Mouse (Mus musculus) stomach, embryonic 16.5 days (tissue): ENCODE results near the gene Lgals2. TPM values are rescaled to one million over a fixed set of nuclear protein-coding genes. Genes with fewer than 3 reads are reported as not detected.

Experiments
- ATAC-seq: fragments of 200-750 bp; cut with Nextera tagmentation; 2 replicates; pipeline ENCODE4 v1.8.0; 2017; ENCODE audit warnings: moderate number of reproducible peaks, moderate TSS enrichment; ENCODE audit not compliant: insufficient read depth, low FRiP score
- H3K27ac ChIP-seq: fragments of 300-500 bp; sonication (generic); 2 replicates; pipeline ENCODE4 v1.5.1; 2014; ENCODE audit warnings: low read length
- H3K27me3 ChIP-seq: fragments of 300-500 bp; sonication (generic); 2 replicates; pipeline ENCODE4 v1.6.1; 2014; ENCODE audit warnings: low read length, control low read depth, mixed read lengths; ENCODE audit not compliant: control insufficient read depth, insufficient read depth
- H3K36me3 ChIP-seq: fragments of 300-500 bp; sonication (generic); 2 replicates; pipeline ENCODE4 v1.6.1; 2014; ENCODE audit warnings: low read length; ENCODE audit not compliant: control insufficient read depth, insufficient read depth
- H3K4me1 ChIP-seq: fragments of 300-500 bp; sonication (generic); 2 replicates; pipeline ENCODE4 v1.6.1; 2014; ENCODE audit warnings: low read length, control low read depth, mixed read lengths; ENCODE audit not compliant: control insufficient read depth, insufficient read depth
- H3K4me2 ChIP-seq: fragments of 300-500 bp; sonication (generic); 2 replicates; pipeline ENCODE4 v1.6.1; 2014; ENCODE audit warnings: low read depth, low read length, mixed read lengths
- H3K4me3 ChIP-seq: fragments of 300-500 bp; sonication (generic); replicated peaks from 2 replicates; pipeline ENCODE4 v1.5.1; 2014; ENCODE audit warnings: mild to moderate bottlenecking, low read length
- H3K9ac ChIP-seq: fragments of 300-500 bp; sonication (generic); 2 replicates; pipeline ENCODE4 v1.6.1; 2014; ENCODE audit warnings: low read length
- H3K9me3 ChIP-seq: fragments of 300-500 bp; sonication (generic); replicated peaks from 2 replicates; pipeline ENCODE4 v1.6.1; 2016; ENCODE audit warnings: low read length, control low read depth; ENCODE audit not compliant: control insufficient read depth
- WGBS: fragments of 180-500 bp; shearing (Covaris S2); extraction: QIAGEN DNeasy Blood & Tissue Kit; methylation state at CpG from one replicate; pipeline ENCODE4 v1.1.7; 2014; 5-methylcytosine and 5-hydroxymethylcytosine counted together
- polyA plus RNA-seq: library from polyadenylated mRNA; unstranded; fragments of >200 nt; fragmentation: Nextera tagmentation; extraction: Ambion mirVana; gene quantifications from 2 replicates; pipeline ENCODE4 v1.2.1, GENCODE M21; 2015

Lgals2 gene
- polyA plus RNA-seq, result 86.6 and 122 TPM in 2 replicates

DNA sequence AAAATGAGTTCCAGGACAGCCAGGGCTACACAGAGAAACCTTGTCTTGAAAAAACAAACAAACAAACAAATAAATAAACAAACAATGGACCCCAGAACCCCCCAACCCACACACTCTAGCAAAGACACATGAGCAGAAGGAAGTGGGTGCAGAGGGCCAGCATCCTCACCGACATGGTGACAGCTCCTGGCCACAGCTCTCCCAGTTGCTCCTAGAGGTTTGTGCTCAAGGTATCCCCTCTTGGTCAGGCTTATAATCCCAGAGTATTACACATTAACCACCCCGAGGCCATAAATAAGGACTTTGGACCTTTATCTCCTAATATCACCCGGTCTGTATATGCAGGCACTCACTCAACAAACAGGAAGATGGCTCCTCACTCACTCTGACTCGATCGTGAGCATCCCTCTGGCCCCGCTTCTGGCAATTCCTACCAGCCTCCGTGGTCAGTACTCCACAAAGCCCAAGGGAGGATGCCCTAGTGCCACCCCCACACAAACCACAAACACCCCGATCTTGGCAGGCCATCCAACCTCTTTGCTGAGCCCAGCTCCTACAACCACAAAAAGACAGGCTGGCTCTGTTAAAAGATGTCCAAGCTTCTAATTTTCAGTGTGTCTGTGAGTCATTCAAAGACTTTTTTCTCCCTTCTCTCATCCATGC lies at the start of gene Lgals2:
Lgals2 (minus strand) TSS at position 227 of the 663 bp plus-strand sequence.
- Histone ChIP-seq H3K27ac (no peak within 1 kb of the TSS), H3K9me3 (no peaks in the 10 kb centered on the region), H3K4me1 (peaks cover 21% of the 10 kb centered on the region), H3K36me3 (no peaks in the 10 kb centered on the region), H3K4me3 (no peak within 1 kb of the TSS), H3K27me3 (no peaks in the 10 kb centered on the region), H3K4me2 (no peak within 1 kb of the TSS), H3K9ac (no peak within 1 kb of the TSS)
- ATAC-seq, result no peak
- WGBS, result 55% methylated on average over 8 of the region's 8 CpGs

- WGBS, result 3% methylated on average over 2 of the region's 2 CpGs
- no peak overlapping the region for H3K27ac ChIP-seq
- no peak overlapping the region for H3K4me3 ChIP-seq
- H3K4me2 ChIP-seq, result 0 out of 2 replicates have a peak overlapping the region, but pooled peaks have one; percentile 21
- peaks cover 29% of the 10 kb centered on the region for H3K4me1 ChIP-seq
- no peaks in the 10 kb centered on the region for H3K9me3 ChIP-seq
- H3K27me3 ChIP-seq, result no peaks in the 10 kb centered on the region
- peak overlapping the region; percentile 66 for H3K9ac ChIP-seq
- 0 out of 2 replicates have a peak, but pooled peaks have one; percentile 18 for ATAC-seq
- peaks cover 21% of the 10 kb centered on the region; the same call in 1 of the 2 replicates for H3K36me3 ChIP-seq
These were observed 47.9 kb upstream of the Lgals2 start for GRCm38 (mm10) chr15:78903243-78903642.

DNA sequence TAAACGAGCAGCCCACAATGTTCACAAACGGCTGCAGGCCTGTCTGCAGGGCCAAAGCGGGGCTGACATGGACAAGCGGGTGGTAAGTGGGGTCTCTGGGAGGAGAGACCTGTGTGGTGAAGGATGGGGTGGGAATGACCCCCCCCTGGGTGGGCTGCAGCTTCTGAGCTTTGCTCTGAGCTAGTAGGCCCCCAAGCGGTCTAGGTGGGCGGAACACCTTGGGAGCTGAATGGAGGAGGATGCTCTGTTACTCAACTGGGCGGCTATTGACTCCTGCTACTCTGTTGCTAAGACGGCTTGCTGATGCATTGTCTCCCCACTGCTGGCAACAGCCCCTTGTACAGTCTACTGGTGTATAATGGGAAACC lies 46.1 kb upstream of the Lgals2 start:
- Histone ChIP-seq H3K4me2 (peak overlapping the region; percentile 86), H3K4me1 (peaks cover 47% of the 10 kb centered on the region), H3K4me3 (peak overlapping the region; percentile 91), H3K27ac (peak overlapping the region; percentile 93), H3K9ac (peak overlapping the region; percentile 87), H3K9me3 (no peaks in the 10 kb centered on the region), H3K36me3 (peaks cover 13% of the 10 kb centered on the region; the same call in 1 of the 2 replicates), H3K27me3 (no peaks in the 10 kb centered on the region)
- ATAC-seq, result no peak
- WGBS, result 47% methylated on average over 8 of the region's 8 CpGs

- Histone ChIP-seq H3K27me3 (no peaks in the 10 kb centered on the region), H3K9me3 (no peaks in the 10 kb centered on the region), H3K4me2 (peak overlapping the region; percentile 86), H3K36me3 (peaks cover 13% of the 10 kb centered on the region; the same call in 1 of the 2 replicates), H3K27ac (peak overlapping the region; percentile 93), H3K9ac (peak overlapping the region; percentile 87), H3K4me3 (peak overlapping the region; percentile 91), H3K4me1 (peaks cover 53% of the 10 kb centered on the region)
- WGBS, result 10% methylated on average over 18 of the region's 18 CpGs
- peak; percentile 26; the same call in 1 of the 2 replicates for ATAC-seq
These were observed 45.5 kb upstream of the Lgals2 start for GRCm38 (mm10) chr15:78900585-78901421.

DNA sequence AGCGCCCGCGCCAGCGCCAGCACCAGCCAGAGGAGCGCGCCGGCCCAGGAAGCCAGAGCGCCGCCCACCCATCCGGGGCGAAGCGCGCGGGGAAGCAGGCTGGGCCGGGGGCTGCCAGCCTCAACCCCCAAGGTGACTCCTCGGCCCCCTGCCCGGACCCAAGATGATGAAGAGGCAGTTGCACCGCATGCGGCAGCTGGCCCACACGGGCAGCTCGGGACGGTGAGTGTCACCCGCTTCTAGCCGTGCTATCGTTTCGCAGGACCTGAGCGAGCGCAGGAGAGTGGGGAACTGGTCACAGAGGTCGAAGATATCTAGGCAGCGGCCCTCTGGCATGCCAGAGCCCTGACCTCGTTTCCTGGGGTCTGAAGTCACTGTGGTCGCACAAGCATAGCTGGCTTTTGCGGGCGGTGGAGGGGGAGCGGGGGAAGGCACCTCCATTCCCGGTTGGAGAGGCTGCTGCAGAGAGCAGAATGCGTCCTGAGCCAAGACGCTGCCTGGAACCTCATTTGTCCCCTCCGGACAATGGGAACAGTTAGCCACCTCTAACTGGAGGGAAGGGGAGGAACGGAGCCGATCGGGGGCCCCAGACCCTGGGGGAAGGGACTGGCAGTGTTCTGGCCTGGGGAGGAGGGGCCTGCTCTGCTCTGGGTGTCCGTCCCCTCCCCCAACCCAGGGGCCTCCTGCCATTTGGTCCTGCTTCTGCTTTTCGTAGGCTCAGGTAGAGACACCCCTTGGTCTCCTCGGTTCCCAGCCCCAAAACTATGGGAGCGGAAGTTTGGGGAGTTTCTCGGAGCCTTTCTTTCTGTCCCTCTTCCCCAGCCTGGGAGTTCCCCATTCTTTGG lies 44.6 kb upstream of the Lgals2 start, which contains the start of gene Sh3bp1:
Sh3bp1 (plus strand) TSS at position 29 of the 845 bp plus-strand sequence.
- H3K4me2 ChIP-seq, result peak within 1 kb of the TSS; percentile 86
- H3K36me3 ChIP-seq, result peaks cover 10% of the 10 kb centered on the region; the same call in 1 of the 2 replicates
- peak within 1 kb of the TSS; percentile 93 for H3K27ac ChIP-seq
- peaks cover 59% of the 10 kb centered on the region for H3K4me1 ChIP-seq
- H3K9ac ChIP-seq, result peak within 1 kb of the TSS; percentile 87
- ATAC-seq, result peak; percentile 68
- under 1% methylated on average over 47 of the region's 47 CpGs for WGBS
- H3K9me3 ChIP-seq, result no peaks in the 10 kb centered on the region
- peak within 1 kb of the TSS; percentile 91 for H3K4me3 ChIP-seq
- no peaks in the 10 kb centered on the region for H3K27me3 ChIP-seq

GRCm38 (mm10) chr15:78899409-78899739 lies 44.0 kb upstream of the Lgals2 start, which contains the start of gene Gm49510:
Gene Gm49510 (plus strand): TSS chr15:78899667.
- H3K4me2 ChIP-seq, result peak within 1 kb of the TSS; percentile 86
- ATAC-seq, result no peak
- H3K27ac ChIP-seq, result peak within 1 kb of the TSS; percentile 93
- H3K27me3 ChIP-seq, result no peaks in the 10 kb centered on the region
- peak within 1 kb of the TSS; percentile 87 for H3K9ac ChIP-seq
- peaks cover 10% of the 10 kb centered on the region; the same call in 1 of the 2 replicates for H3K36me3 ChIP-seq
- peak within 1 kb of the TSS; percentile 91 for H3K4me3 ChIP-seq
- WGBS, result under 1% methylated on average over 20 of the region's 20 CpGs
- peaks cover 59% of the 10 kb centered on the region for H3K4me1 ChIP-seq
- H3K9me3 ChIP-seq, result no peaks in the 10 kb centered on the region

DNA sequence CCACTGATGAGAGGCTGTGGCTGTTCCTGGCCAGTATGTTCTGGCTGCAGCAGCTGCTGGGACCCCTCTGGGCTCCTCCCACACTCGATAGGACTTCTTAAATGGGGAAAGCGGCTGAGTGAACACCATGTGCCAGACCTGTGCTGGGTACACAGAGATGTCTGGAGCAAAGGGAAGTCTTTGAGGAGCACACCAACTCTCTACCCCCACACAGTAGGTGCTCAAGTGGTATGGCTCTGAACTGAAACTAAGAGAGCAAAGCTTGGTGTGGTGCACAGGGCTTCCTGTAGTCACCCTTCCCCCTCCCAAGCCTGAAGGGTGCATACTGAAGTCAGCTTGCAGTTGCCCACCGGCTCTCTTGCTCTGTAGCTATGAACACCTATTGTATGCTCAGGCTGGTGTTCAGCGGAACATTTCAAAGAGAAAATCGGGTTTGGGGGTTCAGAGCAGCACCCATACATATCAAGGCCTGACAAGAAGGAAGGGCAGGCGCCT lies 43.2 kb upstream of the Lgals2 start:
- no peak for ATAC-seq
- WGBS, result 45% methylated on average over 6 of the region's 6 CpGs
- Histone ChIP-seq H3K4me2 (peak overlapping the region; percentile 86), H3K4me1 (peaks cover 65% of the 10 kb centered on the region), H3K9me3 (no peaks in the 10 kb centered on the region), H3K4me3 (peak overlapping the region; percentile 91), H3K9ac (peak overlapping the region; percentile 87; the same call in 1 of the 2 replicates), H3K27me3 (no peaks in the 10 kb centered on the region), H3K27ac (peak overlapping the region; percentile 78), H3K36me3 (peaks cover 8% of the 10 kb centered on the region; the same call in 1 of the 2 replicates)

DNA sequence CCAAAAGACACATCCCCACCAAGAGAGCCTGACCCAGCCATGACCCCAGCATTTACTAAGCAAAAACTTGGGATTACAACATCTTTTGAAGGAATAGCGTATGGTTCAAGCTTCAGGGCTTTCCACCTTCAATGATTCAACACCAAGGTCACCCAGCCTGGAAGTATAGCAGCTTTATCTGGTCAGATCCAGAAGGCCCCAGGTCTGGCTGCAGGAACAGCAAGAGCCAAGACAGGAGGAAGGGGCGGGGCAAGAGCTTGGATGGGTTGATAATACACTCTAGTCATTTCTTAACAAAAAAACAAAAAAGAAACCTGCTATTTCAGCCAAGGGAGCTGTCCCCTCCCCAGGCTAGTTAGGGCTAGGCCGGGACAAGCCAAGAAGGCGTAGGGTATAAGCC lies 42.2 kb upstream of the Lgals2 start:
- H3K4me3 ChIP-seq, result no peak overlapping the region
- no peaks in the 10 kb centered on the region for H3K9me3 ChIP-seq
- WGBS, result 79% methylated on average over 4 of the region's 4 CpGs
- H3K4me2 ChIP-seq, result no peak overlapping the region
- H3K27me3 ChIP-seq, result no peaks in the 10 kb centered on the region
- H3K9ac ChIP-seq, result no peak overlapping the region
- ATAC-seq, result no peak
- H3K4me1 ChIP-seq, result peaks cover 62% of the 10 kb centered on the region
- 0 out of 2 replicates have a peak, but pooled peaks cover 1% of the 10 kb centered on the region for H3K36me3 ChIP-seq
- 0 out of 2 replicates have a peak overlapping the region, but pooled peaks have one; percentile 78 for H3K27ac ChIP-seq
